Comparison of ENCODE assay signal across 8 mouse cellular contexts in genomic region chr4:125084403-125085345, GRCm38 (mm10). TPM values are rescaled to one million over a fixed set of nuclear protein-coding genes. Genes with fewer than 3 reads are reported as not detected.
A peak's percentile ranks its signal among the peaks of the same experiment; 100 is the strongest.
DNase-seq lines count a peak whose midpoint lies in the region; ATAC-seq lines count a peak whose summit lies in the region.

Gene Meaf6, plus strand, starts transcription at chr4:125085134.

- DNase-seq in adipocyte (ENCODE audit: low spot score) = peak; percentile 80
- peak; percentile 90 for DNase-seq in embryo, embryonic 10 days (ENCODE audit: low spot score)
- DNase-seq in gastrocnemius, postnatal 10 days = peak; percentile 95
- DNase-seq in induced T-regulatory cell, adult 2 months (ENCODE audit: low read depth) = peak; percentile 92
- peak; percentile 86 for DNase-seq in left cerebral cortex, adult 8-10 months (ENCODE audit: low spot score in 2 of 2)
- peak; percentile 93 for DNase-seq in right cerebral cortex, adult 18-20 months
- peak; percentile 96 for DNase-seq in urinary bladder, adult 2 months (ENCODE audit: low spot score)

- ATAC-seq in megakaryocyte, adult 5-6 weeks (ENCODE audit: poor library complexity, severe bottlenecking) = peak; percentile 90

RNA-seq across cellular contexts. Expression of gene Meaf6, which starts in this region (rescaled TPM):
- 10 to 100 TPM in 1 of 2 experiments, 1 to 10 TPM in 1; 8.3 to 13.0 TPM for total RNA-seq in gastrocnemius, postnatal 10 days (2021)
- 100 to 1,000 TPM; 108 to 125 (median 110) TPM for total RNA-seq in left cerebral cortex, adult 8-10 months (2022)
- total RNA-seq in megakaryocyte, adult 5-6 weeks (2015) = 40.2 and 45.5 TPM in 2 replicates
- total RNA-seq in megakaryocyte, adult 5-6 weeks (2017) = 45.6 and 49.1 TPM in 2 replicates
- 28.8 and 36.0 TPM in 2 replicates for polyA plus RNA-seq in urinary bladder, adult 2 months (2012; rRNA removed)

Comparison
In these comparisons a context has a peak if more than half of its experiments do, and no peak if none do; other contexts are left out.
1. Peak in every context shown above with its lines: DNase-seq and ATAC-seq.